Mouse (Mus musculus) layer of hippocampus, adult 11-12 months (tissue): ENCODE measurements around the gene Vopp1.

Source experiments
- DNase-seq: peaks from one replicate; pipeline ENCODE4 v3.0.0; 2022; ENCODE audit warnings: low spot score

Gene Vopp1

GRCm38 (mm10) chr6:57702743-57703499, 122.0 kb downstream of the Vopp1 start:
- DNase-seq, result peak; percentile 95

GRCm38 (mm10) chr6:57702376-57702742, 122.6 kb downstream of the Vopp1 start, which contains the start of gene Lancl2:
Lancl2 (plus strand) TSS chr6:57702540.
- DNase-seq, result peak; percentile 50

GRCm38 (mm10) chr6:57701686-57702085, 123.3 kb downstream of the Vopp1 start:
- no peak for DNase-seq

GRCm38 (mm10) chr6:57693116-57693515, 131.8 kb downstream of the Vopp1 start:
- no peak for DNase-seq

- DNase-seq, result peak; percentile 86
Observed at GRCm38 (mm10) chr6:57691467-57692261, 133.3 kb downstream of the Vopp1 start, which contains the start of gene Pyurf. Pyurf (minus strand) TSS chr6:57692078.

- DNase-seq, result no peak
Observed at GRCm38 (mm10) chr6:57684156-57684555, 140.8 kb downstream of the Vopp1 start.
